Mouse (Mus musculus) ES-E14 (cell line): ENCODE measurements around the gene Gcm2. TPM values are rescaled to one million over a fixed set of nuclear protein-coding genes. Genes with fewer than 3 reads are reported as not detected.
A peak's percentile ranks its signal among the peaks of the same experiment; 100 is the strongest.

Source experiments
- DNase-seq: peaks from one replicate; pipeline ENCODE4 v3.0.0-alpha.2; 2013; ENCODE audit warnings: low read depth, low spot score
- H3K27ac ChIP-seq: 2 replicates; pipeline ENCODE4 v1.5.1; 2012; ENCODE audit warnings: low read depth, mild to moderate bottlenecking, low read length, moderate library complexity, mixed read lengths; ENCODE audit not compliant: poor library complexity, insufficient read depth, severe bottlenecking
- H3K36me3 ChIP-seq: 2 replicates; pipeline ENCODE4 v1.6.1; 2012; ENCODE audit warnings: mild to moderate bottlenecking, low read length, moderate library complexity, mixed read lengths; ENCODE audit not compliant: control insufficient read depth, poor library complexity, insufficient read depth, severe bottlenecking
- H3K4me1 ChIP-seq, 2 experiments: fragments of 150-350 bp in 1 of 2; sonication (generic) in 1 of 2; 2 replicates each; pipeline ENCODE4 v1.6.1; 2012; ENCODE audit warnings: low read length in 2 of 2, mild to moderate bottlenecking in 1 of 2, mixed read lengths in 1 of 2; ENCODE audit not compliant: control insufficient read depth in 2 of 2, insufficient read depth in 2 of 2, poor library complexity in 1 of 2
- H3K4me3 ChIP-seq, 2 experiments: fragments of 150-350 bp in 1 of 2; sonication (generic) in 1 of 2; 2 replicates each; pipeline ENCODE4 v1.5.1; 2012; ENCODE audit warnings: low read length in 2 of 2, low read depth in 1 of 2, mild to moderate bottlenecking in 1 of 2, mixed read lengths in 1 of 2; ENCODE audit not compliant: insufficient read depth in 1 of 2, poor library complexity in 1 of 2, severe bottlenecking in 1 of 2
- H3K9ac ChIP-seq: 2 replicates; pipeline ENCODE4 v1.6.1; 2012; ENCODE audit warnings: low read depth, mild to moderate bottlenecking, low read length, mixed read lengths; ENCODE audit not compliant: poor library complexity, insufficient read depth, severe bottlenecking
- H3K9me3 ChIP-seq: fragments of 150-350 bp; sonication (generic); 2 replicates; pipeline ENCODE4 v1.6.1; 2012; ENCODE audit warnings: low read depth, mild to moderate bottlenecking, low read length; ENCODE audit not compliant: control insufficient read depth, insufficient read depth
- CHD2 ChIP-seq: IDR thresholded peaks from 2 replicates; pipeline ENCODE4 v1.6.1; 2014; ENCODE audit warnings: mild to moderate bottlenecking, low read depth, low read length, inconsistent platforms
- HCFC1 ChIP-seq: IDR thresholded peaks from 2 replicates; pipeline ENCODE4 v1.6.1; 2012; ENCODE audit warnings: low read length, inconsistent platforms, borderline replicate concordance; ENCODE audit not compliant: insufficient read depth
- MAFK ChIP-seq: IDR thresholded peaks from 2 replicates; pipeline ENCODE4 v1.6.1; 2014; ENCODE audit warnings: mild to moderate bottlenecking, low read depth, low read length, inconsistent platforms; ENCODE audit not compliant: insufficient read depth
- ZC3H11A ChIP-seq: IDR thresholded peaks from 2 replicates; pipeline ENCODE4 v1.6.1; 2012; ENCODE audit warnings: low read depth, mild to moderate bottlenecking, inconsistent platforms, low read length, borderline replicate concordance
- ZNF384 ChIP-seq: IDR thresholded peaks from 2 replicates; pipeline ENCODE4 v1.6.1; 2012; ENCODE audit warnings: low read depth, low read length, inconsistent platforms
- in situ Hi-C, 2 experiments: fragments of 600-800 bp; cut with MboI; formaldehyde crosslinking; loops; one replicate each; pipeline ENCODE4 v1.15.1; 2025; ENCODE audit warnings: low sequenced_read_pairs in 2 of 2, inconsistent platforms in 1 of 2; ENCODE audit not compliant: unreplicated experiment in 2 of 2
- total RNA-seq: library from RNA; depleted of rRNA; stranded (reverse); fragments of 300-350 nt; gene quantifications from 2 replicates; pipeline ENCODE4 v1.2.3, GENCODE M21; 2012

Gcm2 gene
- total RNA-seq, 1 experiment: 0.40 TPM

DNA sequence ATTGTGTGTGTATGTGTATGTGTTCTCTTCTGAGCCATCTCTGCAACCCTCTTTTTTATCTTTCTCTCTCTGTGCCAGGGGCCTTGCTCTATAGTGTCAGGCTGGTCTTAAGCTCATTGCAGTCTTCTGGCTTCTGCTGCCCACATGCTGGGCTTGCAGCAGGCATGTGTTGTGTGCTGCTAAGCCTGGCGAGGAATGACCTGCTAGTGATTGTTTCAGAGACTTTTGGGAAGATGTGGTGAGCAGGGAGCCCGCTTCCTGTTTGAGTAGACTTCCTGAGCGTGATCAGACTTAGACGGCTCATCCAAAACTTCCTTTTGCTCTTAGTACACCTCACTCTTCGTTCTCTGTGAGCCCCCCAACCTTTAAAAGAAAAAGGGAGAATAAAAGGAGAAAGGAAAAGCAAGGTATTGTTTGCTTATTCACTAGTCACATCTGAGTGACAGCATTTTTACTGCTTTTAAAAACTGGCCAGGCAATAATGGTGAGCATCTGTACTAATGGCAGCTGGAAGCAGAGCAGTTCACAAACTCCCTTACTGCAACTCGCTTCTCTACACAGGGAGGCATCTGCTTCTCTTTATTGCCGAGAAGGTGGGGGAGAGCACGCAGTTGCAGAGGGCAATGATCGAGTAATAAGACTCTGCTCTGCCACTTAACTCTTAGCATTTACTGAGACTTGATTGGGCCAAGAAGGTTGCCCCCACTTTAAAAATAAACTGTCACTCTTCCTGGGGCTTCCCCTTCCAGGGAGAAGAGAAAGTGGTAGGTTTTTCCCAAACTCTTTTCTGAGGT is 8.5 kb upstream of the Gcm2 start:
- H3K27ac ChIP-seq: no peak overlapping the region
- TF ChIP-seq HCFC1 (no peak), CHD2 (no peak), MAFK (no peak), ZNF384 (no peak), ZC3H11A (no peak)
- DNase-seq: no peak

DNA sequence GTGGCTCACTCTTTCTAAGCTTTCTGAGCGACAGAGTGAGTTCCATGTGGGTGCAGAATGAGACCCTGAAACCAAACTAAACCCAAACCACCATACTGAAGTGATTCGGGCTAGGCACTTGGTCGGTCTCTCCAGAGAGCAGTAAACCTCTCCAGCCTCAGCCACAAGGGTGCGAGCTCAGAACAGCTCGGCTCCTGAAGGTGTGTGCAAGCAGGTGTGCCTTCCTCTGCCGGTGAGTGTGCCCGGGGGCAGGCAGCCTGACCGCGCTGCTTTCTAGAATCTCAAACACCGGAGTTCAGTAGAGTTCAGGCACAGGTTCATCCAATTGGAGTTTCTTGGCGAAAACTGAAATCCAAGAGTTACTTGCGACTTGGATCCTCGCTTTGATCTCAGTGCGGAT is 3.1 kb upstream of the Gcm2 start, which contains the start of gene Sycp2l:
Sycp2l (plus strand) TSS at position 368 of the 400 bp plus-strand sequence.
- DNase-seq: no peak
- H3K36me3 ChIP-seq: no peaks in the 10 kb centered on the region

More for the DNA sequence above, 8.5 kb upstream of the Gcm2 start:
- Histone ChIP-seq H3K9ac (no peak overlapping the region), H3K4me1 (no peaks in the 10 kb centered on the region), H3K9me3 (no peaks in the 10 kb centered on the region), H3K36me3 (no peaks in the 10 kb centered on the region), H3K4me3 (no peak overlapping the region)
- in situ Hi-C loops: no loop called here

DNA sequence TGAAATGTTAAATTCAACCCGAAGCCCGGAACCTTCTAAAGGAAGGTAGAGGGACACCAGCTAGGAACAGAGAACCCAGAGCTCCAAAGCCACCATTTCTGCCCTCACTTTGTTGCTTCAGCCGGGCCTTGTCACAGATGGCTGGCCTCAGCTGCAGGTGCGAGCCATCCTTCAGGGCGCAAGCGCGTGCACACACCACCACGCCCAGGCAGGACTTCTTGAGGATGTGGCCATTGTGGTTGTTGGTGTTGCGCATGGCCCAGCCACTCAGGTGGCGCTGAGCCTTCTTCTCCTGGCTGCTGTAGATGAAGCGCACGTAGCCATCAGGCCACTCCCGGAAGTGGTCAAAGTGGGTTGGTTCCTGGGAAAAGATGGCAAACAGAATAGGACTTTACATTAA is 5.3 kb downstream of the Gcm2 start:
- Histone ChIP-seq H3K4me1 (peaks cover 0 to 5% of the 10 kb centered on the region in 2 experiments; a peak in 1 of 4 replicates), H3K36me3 (no peaks in the 10 kb centered on the region), H3K9me3 (no peaks in the 10 kb centered on the region), H3K9ac (no peak overlapping the region), H3K27ac (no peak overlapping the region), H3K4me3 (no peak overlapping the region)
- in situ Hi-C loops: no loop called here
- TF ChIP-seq CHD2 (no peak), MAFK (no peak), HCFC1 (no peak), ZNF384 (no peak), ZC3H11A (no peak)
- no peak for DNase-seq

More for the DNA sequence above, 3.1 kb upstream of the Gcm2 start, which contains the start of gene Sycp2l:
- H3K9ac ChIP-seq: no peak within 1 kb of the TSS; the same call in 1 of the 2 replicates
- in situ Hi-C loops: no loop called here
- no peak within 1 kb of the TSS for H3K27ac ChIP-seq
- no peaks in the 10 kb centered on the region for H3K4me1 ChIP-seq
- TF ChIP-seq ZNF384 (no peak), HCFC1 (no peak), CHD2 (no peak), ZC3H11A (no peak), MAFK (no peak)
- peak within 1 kb of the TSS; percentile 8 to 40; a peak in 3 of 4 replicates for H3K4me3 ChIP-seq
- H3K9me3 ChIP-seq: no peaks in the 10 kb centered on the region

DNA sequence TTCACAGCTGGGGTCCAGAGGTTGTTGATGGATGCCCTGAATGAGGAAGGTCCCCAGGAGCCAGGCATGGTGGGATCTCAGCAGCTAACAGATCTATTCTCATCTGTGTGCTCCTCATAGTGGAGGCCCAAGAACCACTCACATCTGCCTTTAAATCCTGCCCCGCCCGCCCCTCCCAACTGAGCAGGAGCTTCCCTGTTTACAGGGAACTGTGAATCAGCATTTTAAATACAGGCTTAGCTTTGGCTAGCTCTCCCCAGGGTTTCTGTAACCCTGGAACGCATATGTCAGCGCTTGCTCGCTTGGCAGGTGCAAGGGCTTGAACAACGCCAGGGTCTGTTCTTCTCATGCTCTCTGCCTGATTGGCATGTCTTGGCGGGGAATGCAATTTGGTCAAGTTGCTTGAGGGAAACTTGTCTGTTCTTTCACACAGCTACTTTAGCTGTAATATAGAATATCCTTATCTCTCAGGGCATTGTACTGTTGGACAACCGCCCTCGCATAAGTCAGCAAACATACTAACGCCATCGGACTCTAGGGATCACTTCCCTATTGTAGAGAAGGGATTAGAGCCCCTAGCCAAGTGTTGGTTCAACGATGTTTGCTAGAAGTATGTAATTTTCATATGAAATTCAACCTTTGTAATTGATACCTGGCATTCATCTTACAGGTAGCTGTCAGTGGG is 6.9 kb downstream of the Gcm2 start:
- DNase-seq: no peak
- TF ChIP-seq HCFC1: no peak
- no peak for TF ChIP-seq MAFK
- no peak for TF ChIP-seq ZNF384
- TF ChIP-seq CHD2: no peak
- no peak for TF ChIP-seq ZC3H11A
- in situ Hi-C loops: no loop called here

More for the DNA sequence above, 6.9 kb downstream of the Gcm2 start:
- H3K4me3 ChIP-seq: no peak overlapping the region
- H3K36me3 ChIP-seq: no peaks in the 10 kb centered on the region
- peaks cover 0 to 5% of the 10 kb centered on the region in 2 experiments; a peak in 1 of 4 replicates for H3K4me1 ChIP-seq
- no peaks in the 10 kb centered on the region for H3K9me3 ChIP-seq
- H3K9ac ChIP-seq: no peak overlapping the region
- H3K27ac ChIP-seq: no peak overlapping the region
